Mouse (Mus musculus) lung, postnatal 0 days (tissue): ENCODE data around the gene Qpctl.

Source experiments
- CTCF ChIP-seq: IDR thresholded peaks from 2 replicates; pipeline ENCODE4 v1.5.1; 2016; ENCODE audit warnings: antibody characterized with exemption, mild to moderate bottlenecking
- EP300 ChIP-seq: IDR thresholded peaks from 2 replicates; pipeline ENCODE4 v1.6.1; 2016; ENCODE audit warnings: antibody characterized with exemption, mild to moderate bottlenecking, control low read depth

GRCm38 (mm10) chr7:19148180-19148874 lies 764 bp downstream of the Qpctl start:
- TF ChIP-seq CTCF (no peak), EP300 (no peak)
